18 mouse cellular contexts compared by ENCODE assay signal in genomic region chr17:23680336-23680735, GRCm38 (mm10). TPM values are rescaled to one million over a fixed set of nuclear protein-coding genes. Genes with fewer than 3 reads are reported as not detected.
DNase-seq lines count a peak whose midpoint lies in the region; ATAC-seq and TF ChIP-seq lines count a peak whose summit lies in the region.
"Had no signal": no experiment of that assay in that cellular context is flagged by ENCODE, and none has a peak within 500 bp of the region (broad histone marks: within the 10 kb centered on the region; RNA-seq: fewer than 3 reads in every experiment).

No protein-coding gene starts in this region.

- peaks cover 96% of the 10 kb centered on the region for H3K27me3 ChIP-seq in forebrain, embryonic 10.5 days (ENCODE audit: poor library complexity, severe bottlenecking)
- peaks cover 54% of the 10 kb centered on the region for H3K27me3 ChIP-seq in forebrain, embryonic 15.5 days
- peaks cover 43% of the 10 kb centered on the region for H3K27me3 ChIP-seq in kidney, embryonic 16.5 days (ENCODE audit: insufficient read depth, low read length)
- H3K27me3 ChIP-seq in limb, embryonic 11.5 days (ENCODE audit: control insufficient read depth, insufficient read depth, low read length) = peaks cover 63% of the 10 kb centered on the region

- H3K36me3 ChIP-seq in forebrain, embryonic 10.5 days (replicated peaks) = no peaks in the 10 kb centered on the region
- no peaks in the 10 kb centered on the region for H3K36me3 ChIP-seq in forebrain, embryonic 15.5 days
- no peaks in the 10 kb centered on the region for H3K36me3 ChIP-seq in kidney, embryonic 16.5 days (ENCODE audit: insufficient read depth, low read length)
- H3K36me3 ChIP-seq in ES-E14 (ENCODE audit: control insufficient read depth, insufficient read depth, low read length, poor library complexity, severe bottlenecking) = peaks cover 6% of the 10 kb centered on the region; the same call in 1 of the 2 replicates
- no peaks in the 10 kb centered on the region for H3K36me3 ChIP-seq in limb, embryonic 11.5 days (ENCODE audit: control insufficient read depth, insufficient read depth, low read length)
- H3K36me3 ChIP-seq: neural tube, embryonic 13.5 days had no signal

- H3K9ac ChIP-seq in forebrain, embryonic 15.5 days (replicated peaks) = no peak overlapping the region
- peak overlapping the region; percentile 74 for H3K9ac ChIP-seq in kidney, embryonic 16.5 days (replicated peaks; ENCODE audit: low read length)
- H3K9ac ChIP-seq in ES-E14 (ENCODE audit: insufficient read depth, low read depth, low read length, poor library complexity, severe bottlenecking) = peak overlapping the region; percentile 67
- no peak overlapping the region for H3K9ac ChIP-seq in limb, embryonic 11.5 days (ENCODE audit: low read length)
- H3K9ac ChIP-seq: neural tube, embryonic 13.5 days had no signal

- H3K4me2 ChIP-seq in forebrain, embryonic 15.5 days (replicated peaks) = no peak overlapping the region
- H3K4me2 ChIP-seq in kidney, embryonic 16.5 days (replicated peaks; ENCODE audit: low read depth, low read length) = peak overlapping the region; percentile 56
- peak overlapping the region; percentile 41; the same call in 1 of the 2 replicates for H3K4me2 ChIP-seq in limb, embryonic 11.5 days (ENCODE audit: low read depth, severe bottlenecking)

- no peak overlapping the region for H3K27ac ChIP-seq in forebrain, embryonic 10.5 days
- H3K27ac ChIP-seq in forebrain, embryonic 15.5 days (replicated peaks) = no peak overlapping the region
- H3K27ac ChIP-seq in kidney, embryonic 16.5 days (ENCODE audit: low read length) = peak overlapping the region; percentile 54
- H3K27ac ChIP-seq in ES-E14 (ENCODE audit: insufficient read depth, low read depth, low read length, poor library complexity, severe bottlenecking) = no peak overlapping the region
- no peak overlapping the region for H3K27ac ChIP-seq in limb, embryonic 11.5 days (replicated peaks; ENCODE audit: low read depth, low read length)
- H3K27ac ChIP-seq: neural tube, embryonic 13.5 days had no signal

- no peak for DNase-seq in forebrain, embryonic 10.5 days (ENCODE audit: extremely low spot score, low spot score)
- no peak for DNase-seq in kidney, adult 8-10 months
- DNase-seq in ES-E14 (ENCODE audit: low read depth, low spot score) = no peak
- DNase-seq in limb, embryonic 11.5 days (ENCODE audit: low spot score) = no peak
- no peak for DNase-seq in adrenal gland, postnatal 4 days (ENCODE audit: low spot score in 2 of 2)
- no peak for DNase-seq in ovary, postnatal 10 days (ENCODE audit: low spot score)
- DNase-seq: B cell, adult 2 months; heart, postnatal 10 days; kidney, adult 18-20 months; retina, postnatal 1 day had no signal

- in situ Hi-C loops in ES-E14 (cut with MboI; ENCODE audit: low sequenced_read_pairs in 2 of 2, unreplicated experiment in 2 of 2) = no loop called here

- ATAC-seq in forebrain, embryonic 15.5 days (replicated peaks) = no peak
- no peak for ATAC-seq in kidney, embryonic 16.5 days (ENCODE audit: low FRiP score, low TSS enrichment)
- no peak for ATAC-seq in limb, embryonic 11.5 days (ENCODE audit: insufficient number of reproducible peaks, low FRiP score, low TSS enrichment, low read depth)

- peak overlapping the region; percentile 44 for H3K4me3 ChIP-seq in forebrain, embryonic 10.5 days
- no peak overlapping the region for H3K4me3 ChIP-seq in forebrain, embryonic 15.5 days
- peak overlapping the region; percentile 52 for H3K4me3 ChIP-seq in kidney, embryonic 16.5 days (ENCODE audit: low read length)
- H3K4me3 ChIP-seq in ES-E14 (ENCODE audit: insufficient read depth in 1 of 2, low read depth in 1 of 2, low read length in 2 of 2, poor library complexity in 1 of 2, severe bottlenecking in 1 of 2) = peak overlapping the region in 1 of 2 experiments; percentile 69; a peak in 3 of 4 replicates
- no peak overlapping the region for H3K4me3 ChIP-seq in limb, embryonic 11.5 days (ENCODE audit: low read depth, low read length)
- H3K4me3 ChIP-seq: neural tube, embryonic 13.5 days had no signal

- 80% methylated on average over 9 of the region's 9 CpGs for WGBS in forebrain, embryonic 10.5 days
- whole genome bisulfite sequencing in forebrain, embryonic 15.5 days = 82% methylated on average over 9 of the region's 9 CpGs
- WGBS in kidney, embryonic 16.5 days = 64% methylated on average over 9 of the region's 9 CpGs
- WGBS in limb, embryonic 11.5 days = 70% methylated on average over 9 of the region's 9 CpGs

- H3K9me3 ChIP-seq in forebrain, embryonic 10.5 days = no peaks in the 10 kb centered on the region
- no peaks in the 10 kb centered on the region for H3K9me3 ChIP-seq in forebrain, embryonic 15.5 days
- no peaks in the 10 kb centered on the region for H3K9me3 ChIP-seq in kidney, embryonic 16.5 days (ENCODE audit: low read length)
- no peaks in the 10 kb centered on the region for H3K9me3 ChIP-seq in ES-E14 (ENCODE audit: control insufficient read depth, insufficient read depth, low read depth, low read length)
- H3K9me3 ChIP-seq in limb, embryonic 11.5 days (ENCODE audit: control insufficient read depth, low read length) = no peaks in the 10 kb centered on the region
- H3K9me3 ChIP-seq: neural tube, embryonic 13.5 days had no signal

- peaks cover 67% of the 10 kb centered on the region for H3K4me1 ChIP-seq in forebrain, embryonic 10.5 days
- peaks cover 34% of the 10 kb centered on the region for H3K4me1 ChIP-seq in forebrain, embryonic 15.5 days
- H3K4me1 ChIP-seq in kidney, embryonic 16.5 days (ENCODE audit: insufficient read depth, low read length) = peaks cover 51% of the 10 kb centered on the region
- H3K4me1 ChIP-seq in ES-E14 (ENCODE audit: control insufficient read depth in 2 of 2, insufficient read depth in 2 of 2, low read length in 2 of 2, poor library complexity in 1 of 2) = peaks cover 5 to 44% of the 10 kb centered on the region in 2 experiments
- peaks cover 37% of the 10 kb centered on the region for H3K4me1 ChIP-seq in limb, embryonic 11.5 days (ENCODE audit: control insufficient read depth, insufficient read depth, low read length)

TF ChIP-seq in ES-E14, 5 proteins besides CTCF, POLR2A, EP300 and RAD21:
- no peak for TF ChIP-seq ZC3H11A (IDR thresholded peaks at IDR 0.05; ENCODE audit: borderline replicate concordance, low read depth, low read length)
- no peak for TF ChIP-seq MAFK (IDR thresholded peaks at IDR 0.05; ENCODE audit: insufficient read depth, low read depth, low read length)
- no peak for TF ChIP-seq CHD2 (IDR thresholded peaks at IDR 0.05; ENCODE audit: low read depth, low read length)
- no peak for TF ChIP-seq ZNF384 (IDR thresholded peaks at IDR 0.05; ENCODE audit: low read depth, low read length)
- TF ChIP-seq HCFC1 (IDR thresholded peaks at IDR 0.05; ENCODE audit: borderline replicate concordance, insufficient read depth, low read length) = no peak

RNA-seq across cellular contexts. Expression of gene Cldn6, which starts 1.3 kb away (rescaled TPM):
- polyA plus RNA-seq in forebrain, embryonic 10.5 days (2016; fragmentation: Nextera tagmentation; extraction: Ambion mirVana) = 28.5 and 32.8 TPM in 2 replicates
- 0.42 and 0.50 TPM in 2 replicates for polyA plus RNA-seq in forebrain, embryonic 15.5 days (2015; fragmentation: Nextera tagmentation; extraction: Ambion mirVana)
- 242 and 253 TPM in 2 replicates for polyA plus RNA-seq in kidney, embryonic 16.5 days (2015; fragmentation: Nextera tagmentation; extraction: Ambion mirVana)
- 72.7 and 199 TPM in 2 replicates for total RNA-seq in ES-E14 (2012; rRNA removed)
- 21.3 and 23.3 TPM in 2 replicates for polyA plus RNA-seq in limb, embryonic 11.5 days (2014; fragmentation: Nextera tagmentation; extraction: Ambion mirVana)
- total RNA-seq in adrenal gland, postnatal 4 days (2021) = 10 to 100 TPM in 1 of 2 experiments, not detected in 1; 12.1 TPM
- total RNA-seq: adrenal gland, postnatal 36 days; heart, postnatal 10 days; layer of hippocampus, adult 8-10 months; left cerebral cortex, postnatal 10 days; megakaryocyte, adult 5-6 weeks had no signal

RNA-seq across cellular contexts. Expression of gene Tnfrsf12a, which starts 3.1 kb away (rescaled TPM):
- polyA plus RNA-seq in forebrain, embryonic 10.5 days (2016; fragmentation: Nextera tagmentation; extraction: Ambion mirVana) = 3.9 and 4.6 TPM in 2 replicates
- 3.6 and 5.5 TPM in 2 replicates for polyA plus RNA-seq in forebrain, embryonic 15.5 days (2015; fragmentation: Nextera tagmentation; extraction: Ambion mirVana)
- 28.9 and 31.2 TPM in 2 replicates for polyA plus RNA-seq in kidney, embryonic 16.5 days (2015; fragmentation: Nextera tagmentation; extraction: Ambion mirVana)
- total RNA-seq in ES-E14 (2012; rRNA removed) = 101 and 138 TPM in 2 replicates
- 4.3 and 5.0 TPM in 2 replicates for polyA plus RNA-seq in limb, embryonic 11.5 days (2014; fragmentation: Nextera tagmentation; extraction: Ambion mirVana)
- total RNA-seq in adrenal gland, postnatal 4 days (2021) = 10 to 100 TPM; 53.2 to 53.8 TPM

RNA-seq across cellular contexts. Expression of gene Cldn9, which starts 3.5 kb away (rescaled TPM):
- polyA plus RNA-seq in forebrain, embryonic 10.5 days (2016; fragmentation: Nextera tagmentation; extraction: Ambion mirVana) = 7.4 and 10.1 TPM in 2 replicates
- polyA plus RNA-seq in forebrain, embryonic 15.5 days (2015; fragmentation: Nextera tagmentation; extraction: Ambion mirVana) = 1.2 TPM in 2 replicates
- polyA plus RNA-seq in kidney, embryonic 16.5 days (2015; fragmentation: Nextera tagmentation; extraction: Ambion mirVana) = 60.0 and 63.5 TPM in 2 replicates
- total RNA-seq in ES-E14 (2012; rRNA removed) = 3.7 and 5.7 TPM in 2 replicates
- 7.4 and 7.6 TPM in 2 replicates for polyA plus RNA-seq in limb, embryonic 11.5 days (2014; fragmentation: Nextera tagmentation; extraction: Ambion mirVana)
- total RNA-seq in adrenal gland, postnatal 4 days (2021) = 1 to 10 TPM in 1 of 2 experiments, not detected in 1; 2.4 TPM
- total RNA-seq: adrenal gland, postnatal 36 days; heart, postnatal 10 days; left cerebral cortex, postnatal 10 days; megakaryocyte, adult 5-6 weeks had no signal
- polyA plus RNA-seq: liver, embryonic 16.5 days had no signal

RNA-seq across cellular contexts. Expression of gene Thoc6, which starts 6.7 kb away (rescaled TPM):
- 77.8 and 78.8 TPM in 2 replicates for polyA plus RNA-seq in forebrain, embryonic 10.5 days (2016; fragmentation: Nextera tagmentation; extraction: Ambion mirVana)
- 39.4 and 39.5 TPM in 2 replicates for polyA plus RNA-seq in forebrain, embryonic 15.5 days (2015; fragmentation: Nextera tagmentation; extraction: Ambion mirVana)
- polyA plus RNA-seq in kidney, embryonic 16.5 days (2015; fragmentation: Nextera tagmentation; extraction: Ambion mirVana) = 59.8 and 65.5 TPM in 2 replicates
- 53.7 and 64.9 TPM in 2 replicates for total RNA-seq in ES-E14 (2012; rRNA removed)
- 54.8 and 58.1 TPM in 2 replicates for polyA plus RNA-seq in limb, embryonic 11.5 days (2014; fragmentation: Nextera tagmentation; extraction: Ambion mirVana)
- total RNA-seq in adrenal gland, postnatal 4 days (2021) = 10 to 100 TPM; 26.7 to 27.5 TPM

RNA-seq across cellular contexts. Expression of gene Hcfc1r1, which starts 6.9 kb away (rescaled TPM):
- 28.0 and 29.0 TPM in 2 replicates for polyA plus RNA-seq in forebrain, embryonic 10.5 days (2016; fragmentation: Nextera tagmentation; extraction: Ambion mirVana)
- polyA plus RNA-seq in forebrain, embryonic 15.5 days (2015; fragmentation: Nextera tagmentation; extraction: Ambion mirVana) = 90.3 and 92.0 TPM in 2 replicates
- 73.4 and 83.7 TPM in 2 replicates for polyA plus RNA-seq in kidney, embryonic 16.5 days (2015; fragmentation: Nextera tagmentation; extraction: Ambion mirVana)
- total RNA-seq in ES-E14 (2012; rRNA removed) = 26.4 and 36.4 TPM in 2 replicates
- 45.5 and 53.0 TPM in 2 replicates for polyA plus RNA-seq in limb, embryonic 11.5 days (2014; fragmentation: Nextera tagmentation; extraction: Ambion mirVana)
- total RNA-seq in adrenal gland, postnatal 4 days (2021) = 100 to 1,000 TPM; 132 to 134 TPM

Comparison
In these comparisons a context has a peak if more than half of its experiments do, and no peak if none do; other contexts are left out.
1. H3K4me3 ChIP-seq: peak in forebrain, embryonic 10.5 days (single experiment) and kidney, embryonic 16.5 days (single experiment); none in forebrain, embryonic 15.5 days (single experiment) and limb, embryonic 11.5 days (single experiment).
2. RNA of gene Cldn6, which starts 1.3 kb away (polyA plus RNA-seq): 242 to 253 TPM in kidney, embryonic 16.5 days, 28.5 to 32.8 TPM in forebrain, embryonic 10.5 days and 21.3 to 23.3 TPM in limb, embryonic 11.5 days; 0.42 to 0.50 TPM in forebrain, embryonic 15.5 days; every median in the first group is over 10 times any median in the second.
3. H3K9ac ChIP-seq: peak in kidney, embryonic 16.5 days (single experiment) and ES-E14 (single experiment); none in forebrain, embryonic 15.5 days (single experiment) and limb, embryonic 11.5 days (single experiment).